Mouse (Mus musculus) liver, embryonic 12.5 days (tissue): ENCODE data around the gene Fam102a. TPM values are rescaled to one million over a fixed set of nuclear protein-coding genes. Genes with fewer than 3 reads are reported as not detected.

Source experiments
- ATAC-seq: fragments of 200-750 bp; cut with Nextera tagmentation; 2 replicates; pipeline ENCODE4 v1.8.0; 2017; ENCODE audit warnings: moderate number of reproducible peaks, mild to moderate bottlenecking, moderate library complexity
- H3K27ac ChIP-seq: fragments of 300-500 bp; sonication (generic); 2 replicates; pipeline ENCODE4 v1.5.1; 2016; ENCODE audit warnings: mild to moderate bottlenecking
- H3K27me3 ChIP-seq: fragments of 300-500 bp; sonication (generic); replicated peaks from 2 replicates; pipeline ENCODE4 v1.6.1; 2016; ENCODE audit warnings: mild to moderate bottlenecking, moderate library complexity
- H3K36me3 ChIP-seq: fragments of 300-500 bp; sonication (generic); 2 replicates; pipeline ENCODE4 v1.6.1; 2016; ENCODE audit warnings: mild to moderate bottlenecking, moderate library complexity
- H3K4me1 ChIP-seq: fragments of 300-500 bp; sonication (generic); 2 replicates; pipeline ENCODE4 v1.6.1; 2016
- H3K4me2 ChIP-seq: fragments of 300-500 bp; sonication (generic); 2 replicates; pipeline ENCODE4 v1.6.1; 2016; ENCODE audit warnings: mild to moderate bottlenecking, moderate library complexity
- H3K4me3 ChIP-seq: fragments of 300-500 bp; sonication (generic); 2 replicates; pipeline ENCODE4 v1.5.1; 2016; ENCODE audit warnings: mild to moderate bottlenecking, moderate library complexity
- H3K9ac ChIP-seq: fragments of 300-500 bp; sonication (generic); 2 replicates; pipeline ENCODE4 v1.6.1; 2016; ENCODE audit warnings: mild to moderate bottlenecking, moderate library complexity
- H3K9me3 ChIP-seq: fragments of 300-500 bp; sonication (generic); replicated peaks from 2 replicates; pipeline ENCODE4 v1.6.1; 2016; ENCODE audit warnings: mild to moderate bottlenecking, moderate library complexity
- WGBS: fragments of 180-500 bp; shearing (Covaris S2); methylation state at CpG from one replicate; pipeline ENCODE4 v1.1.7; 2016; ENCODE audit not compliant: insufficient replicate concordance; 5-methylcytosine and 5-hydroxymethylcytosine counted together
- polyA plus RNA-seq: library from polyadenylated mRNA; unstranded; fragments of >200 nt; fragmentation: Nextera tagmentation; extraction: Ambion mirVana; gene quantifications from 2 replicates; pipeline ENCODE4 v1.2.1, GENCODE M21; 2016

Gene Fam102a
- polyA plus RNA-seq, 1 experiment from 2014 or later = 2.4 TPM

- Histone ChIP-seq H3K4me2 (peak overlapping the region; percentile 94; the same call in 1 of the 2 replicates), H3K4me1 (peaks cover 40% of the 10 kb centered on the region), H3K27me3 (no peaks in the 10 kb centered on the region), H3K9me3 (no peaks in the 10 kb centered on the region), H3K4me3 (no peak overlapping the region), H3K9ac (no peak overlapping the region), H3K27ac (no peak overlapping the region), H3K36me3 (peaks cover 21% of the 10 kb centered on the region)
- no peak for ATAC-seq
- WGBS = 72% methylated on average over 11 of the region's 11 CpGs
Measured at GRCm38 (mm10) chr2:32589213-32589795, 54.2 kb downstream of the Fam102a start.

- H3K4me1 ChIP-seq = peaks cover 40% of the 10 kb centered on the region
- H3K4me3 ChIP-seq = no peak overlapping the region
- H3K36me3 ChIP-seq = peaks cover 29% of the 10 kb centered on the region
- 82% methylated on average over 10 of the region's 10 CpGs for WGBS
- H3K4me2 ChIP-seq = no peak overlapping the region
- no peak overlapping the region for H3K9ac ChIP-seq
- no peak for ATAC-seq
- H3K9me3 ChIP-seq = no peaks in the 10 kb centered on the region
- H3K27me3 ChIP-seq = no peaks in the 10 kb centered on the region
- H3K27ac ChIP-seq = 0 out of 2 replicates have a peak overlapping the region, but pooled peaks have one; percentile 7
Measured at GRCm38 (mm10) chr2:32590224-32590623, 55.1 kb downstream of the Fam102a start.

GRCm38 (mm10) chr2:32591249-32591648, 56.1 kb downstream of the Fam102a start:
- WGBS = 76% methylated on average over 6 of the region's 6 CpGs
- Histone ChIP-seq H3K9ac (no peak overlapping the region), H3K36me3 (peaks cover 34% of the 10 kb centered on the region)

GRCm38 (mm10) chr2:32596725-32597124, 61.6 kb downstream of the Fam102a start:
- Histone ChIP-seq H3K27ac (no peak overlapping the region), H3K27me3 (no peaks in the 10 kb centered on the region), H3K9ac (no peak overlapping the region), H3K4me3 (no peak overlapping the region), H3K4me1 (peaks cover 13% of the 10 kb centered on the region), H3K36me3 (peaks cover 46% of the 10 kb centered on the region), H3K9me3 (no peaks in the 10 kb centered on the region), H3K4me2 (no peak overlapping the region)
- no peak for ATAC-seq
- 89% methylated on average over 13 of the region's 13 CpGs for WGBS

More at GRCm38 (mm10) chr2:32591249-32591648, 56.1 kb downstream of the Fam102a start:
- Histone ChIP-seq H3K27me3 (no peaks in the 10 kb centered on the region), H3K27ac (no peak overlapping the region), H3K4me1 (peaks cover 38% of the 10 kb centered on the region), H3K4me3 (no peak overlapping the region), H3K4me2 (no peak overlapping the region), H3K9me3 (no peaks in the 10 kb centered on the region)
- ATAC-seq = no peak

- Histone ChIP-seq H3K9ac (no peak overlapping the region), H3K27me3 (no peaks in the 10 kb centered on the region), H3K27ac (no peak overlapping the region), H3K4me3 (no peak overlapping the region), H3K9me3 (no peaks in the 10 kb centered on the region), H3K4me1 (peaks cover 18% of the 10 kb centered on the region), H3K4me2 (no peak overlapping the region), H3K36me3 (peaks cover 46% of the 10 kb centered on the region)
- 77% methylated on average over 5 of the region's 5 CpGs for WGBS
- ATAC-seq = no peak
Measured at GRCm38 (mm10) chr2:32597248-32597647, 62.1 kb downstream of the Fam102a start.

GRCm38 (mm10) chr2:32597699-32598098, 62.6 kb downstream of the Fam102a start:
- Histone ChIP-seq H3K4me2 (no peak overlapping the region), H3K4me3 (no peak overlapping the region), H3K9ac (no peak overlapping the region), H3K9me3 (no peaks in the 10 kb centered on the region), H3K27me3 (no peaks in the 10 kb centered on the region), H3K36me3 (peaks cover 44% of the 10 kb centered on the region), H3K4me1 (peaks cover 22% of the 10 kb centered on the region), H3K27ac (no peak overlapping the region)
- no peak for ATAC-seq
- WGBS = 83% methylated on average over 5 of the region's 5 CpGs

GRCm38 (mm10) chr2:32598506-32598905, 63.4 kb downstream of the Fam102a start:
- Histone ChIP-seq H3K4me3 (no peak overlapping the region), H3K4me1 (peaks cover 22% of the 10 kb centered on the region), H3K9ac (0 out of 2 replicates have a peak overlapping the region, but pooled peaks have one; percentile 17), H3K4me2 (no peak overlapping the region), H3K9me3 (no peaks in the 10 kb centered on the region), H3K27me3 (no peaks in the 10 kb centered on the region), H3K27ac (no peak overlapping the region), H3K36me3 (peaks cover 39% of the 10 kb centered on the region)
- WGBS = 76% methylated on average over 8 of the region's 8 CpGs
- ATAC-seq = no peak

GRCm38 (mm10) chr2:32599409-32599808, 64.3 kb downstream of the Fam102a start, which contains the start of gene St6galnac6:
TSS of gene St6galnac6 (plus strand) at chr2:32599709.
- Histone ChIP-seq H3K27me3 (no peaks in the 10 kb centered on the region), H3K4me2 (no peak within 1 kb of the TSS), H3K4me3 (no peak within 1 kb of the TSS), H3K9ac (0 out of 2 replicates have a peak within 1 kb of the TSS, but pooled peaks have one; percentile 17), H3K27ac (no peak within 1 kb of the TSS), H3K4me1 (peaks cover 26% of the 10 kb centered on the region), H3K36me3 (peaks cover 32% of the 10 kb centered on the region), H3K9me3 (no peaks in the 10 kb centered on the region)
- ATAC-seq = no peak
- WGBS = 78% methylated on average over 3 of the region's 3 CpGs

GRCm38 (mm10) chr2:32601417-32602065, 66.4 kb downstream of the Fam102a start:
- Histone ChIP-seq H3K27ac (no peak overlapping the region; the same call in none of the 2 replicates), H3K27me3 (no peaks in the 10 kb centered on the region), H3K4me1 (peaks cover 43% of the 10 kb centered on the region), H3K9me3 (no peaks in the 10 kb centered on the region), H3K36me3 (peaks cover 20% of the 10 kb centered on the region), H3K4me2 (peak overlapping the region; percentile 66), H3K9ac (peak overlapping the region; percentile 46; the same call in 1 of the 2 replicates), H3K4me3 (no peak overlapping the region)
- WGBS = 35% methylated on average over 8 of the region's 8 CpGs
- ATAC-seq = peak; percentile 75

GRCm38 (mm10) chr2:32602600-32603054, 67.5 kb downstream of the Fam102a start:
- peak overlapping the region; percentile 66 for H3K4me2 ChIP-seq
- H3K4me1 ChIP-seq = peaks cover 53% of the 10 kb centered on the region
- WGBS = 1% methylated on average over 11 of the region's 11 CpGs
- H3K27me3 ChIP-seq = no peaks in the 10 kb centered on the region
- ATAC-seq = peak; percentile 57
- peak overlapping the region; percentile 5; the same call in 1 of the 2 replicates for H3K27ac ChIP-seq
- no peaks in the 10 kb centered on the region for H3K9me3 ChIP-seq
- peak overlapping the region; percentile 46 for H3K4me3 ChIP-seq
- H3K36me3 ChIP-seq = peaks cover 9% of the 10 kb centered on the region
- H3K9ac ChIP-seq = peak overlapping the region; percentile 52

GRCm38 (mm10) chr2:32604631-32605030, 69.5 kb downstream of the Fam102a start:
- Histone ChIP-seq H3K9me3 (no peaks in the 10 kb centered on the region), H3K27me3 (no peaks in the 10 kb centered on the region), H3K4me1 (peaks cover 74% of the 10 kb centered on the region), H3K4me3 (peak overlapping the region; percentile 25; the same call in 1 of the 2 replicates), H3K36me3 (peaks cover 4% of the 10 kb centered on the region; the same call in 1 of the 2 replicates), H3K4me2 (peak overlapping the region; percentile 50), H3K27ac (no peak overlapping the region), H3K9ac (no peak overlapping the region; the same call in 1 of the 2 replicates)
- WGBS = 25% methylated on average over 10 of the region's 10 CpGs
- no peak for ATAC-seq
